Mouse (Mus musculus) heart, embryonic 14.5 days (tissue): ENCODE data around the gene Sulf2. TPM values are rescaled to one million over a fixed set of nuclear protein-coding genes. Genes with fewer than 3 reads are reported as not detected.

Experiments
- ATAC-seq: fragments of 200-750 bp; cut with Nextera tagmentation; 2 replicates; pipeline ENCODE4 v1.8.0; 2017; ENCODE audit warnings: low read depth, moderate TSS enrichment; ENCODE audit not compliant: insufficient number of reproducible peaks, insufficient read depth, low FRiP score
- H3K27ac ChIP-seq, 2 experiments: fragments of 200-500 bp in 1 of 2; fragments of 300-500 bp in 1 of 2; sonication (generic) in 1 of 2; replicated peaks in 1 of 2; 2 replicates each; pipeline ENCODE4 v1.5.1; 2012 to 2014; ENCODE audit warnings: low read depth in 2 of 2, low read length in 2 of 2, control low read depth in 1 of 2, mild to moderate bottlenecking in 1 of 2, mixed read lengths in 1 of 2; ENCODE audit not compliant: control insufficient read depth in 1 of 2, insufficient read depth in 1 of 2
- H3K27me3 ChIP-seq: fragments of 300-500 bp; sonication (generic); 2 replicates; pipeline ENCODE4 v1.6.1; 2014; ENCODE audit warnings: mild to moderate bottlenecking, low read length, control low read depth; ENCODE audit not compliant: control insufficient read depth, insufficient read depth
- H3K36me3 ChIP-seq: fragments of 300-500 bp; sonication (generic); 2 replicates; pipeline ENCODE4 v1.6.1; 2014; ENCODE audit warnings: mild to moderate bottlenecking, control low read depth, low read length, mixed read lengths; ENCODE audit not compliant: control insufficient read depth, insufficient read depth
- H3K4me1 ChIP-seq, 2 experiments: fragments of 200-500 bp in 1 of 2; fragments of 300-500 bp in 1 of 2; sonication (generic) in 1 of 2; 2 replicates each; pipeline ENCODE4 v1.6.1; 2012 to 2014; ENCODE audit warnings: low read length in 2 of 2, control low read depth in 1 of 2, mixed read lengths in 1 of 2; ENCODE audit not compliant: control insufficient read depth in 2 of 2, insufficient read depth in 2 of 2
- H3K4me2 ChIP-seq: fragments of 300-500 bp; sonication (generic); 2 replicates; pipeline ENCODE4 v1.6.1; 2014; ENCODE audit warnings: mild to moderate bottlenecking, low read length
- H3K4me3 ChIP-seq, 2 experiments: fragments of 200-500 bp in 1 of 2; fragments of 300-500 bp in 1 of 2; sonication (generic) in 1 of 2; 2 replicates each; pipeline ENCODE4 v1.5.1; 2012 to 2014; ENCODE audit warnings: low read length in 2 of 2, mild to moderate bottlenecking in 2 of 2, control low read depth in 1 of 2, low read depth in 1 of 2, moderate library complexity in 1 of 2; ENCODE audit not compliant: control insufficient read depth in 1 of 2, insufficient read depth in 1 of 2
- H3K9ac ChIP-seq: fragments of 300-500 bp; sonication (generic); 2 replicates; pipeline ENCODE4 v1.6.1; 2014; ENCODE audit warnings: mild to moderate bottlenecking, low read length
- H3K9me3 ChIP-seq: fragments of 300-500 bp; sonication (generic); 2 replicates; pipeline ENCODE4 v1.6.1; 2016; ENCODE audit warnings: low read length, control low read depth; ENCODE audit not compliant: control insufficient read depth
- WGBS: fragments of 180-500 bp; shearing (Covaris S2); extraction: QIAGEN DNeasy Blood & Tissue Kit; methylation state at CpG from one replicate; pipeline ENCODE4 v1.1.7; 2014; 5-methylcytosine and 5-hydroxymethylcytosine counted together
- polyA plus RNA-seq: library from polyadenylated mRNA; unstranded; fragments of >200 nt; fragmentation: Nextera tagmentation; extraction: Ambion mirVana; gene quantifications from 2 replicates; pipeline ENCODE4 v1.2.1, GENCODE M21; 2014

The Sulf2 gene
- polyA plus RNA-seq, 1 experiment from 2014 or later: 115 TPM

- peak overlapping the region; percentile 58 for H3K9ac ChIP-seq
- no peaks in the 10 kb centered on the region for H3K9me3 ChIP-seq
- 31% methylated on average over 13 of the region's 13 CpGs for WGBS
- H3K4me2 ChIP-seq: peak overlapping the region; percentile 38
- H3K27ac ChIP-seq: peak overlapping the region; percentile 44 to 74
- peaks cover 84 to 96% of the 10 kb centered on the region in 2 experiments for H3K4me1 ChIP-seq
- ATAC-seq: no peak
- no peak overlapping the region for H3K4me3 ChIP-seq
- H3K27me3 ChIP-seq: no peaks in the 10 kb centered on the region
- peaks cover 11% of the 10 kb centered on the region; the same call in 1 of the 2 replicates for H3K36me3 ChIP-seq
Measured at GRCm38 (mm10) chr2:166148672-166149332, 6.7 kb downstream of the Sulf2 start.

- peak overlapping the region in 1 of 2 experiments; percentile 53; a peak in 2 of 4 replicates for H3K27ac ChIP-seq
- H3K9me3 ChIP-seq: no peaks in the 10 kb centered on the region
- H3K4me3 ChIP-seq: no peak overlapping the region
- no peak for ATAC-seq
- H3K27me3 ChIP-seq: no peaks in the 10 kb centered on the region
- no peak overlapping the region for H3K4me2 ChIP-seq
- H3K9ac ChIP-seq: 0 out of 2 replicates have a peak overlapping the region, but pooled peaks have one; percentile 9
- WGBS: 72% methylated on average over 10 of the region's 10 CpGs
- H3K4me1 ChIP-seq: peaks cover 85 to 95% of the 10 kb centered on the region in 2 experiments
- peaks cover 11% of the 10 kb centered on the region; the same call in 1 of the 2 replicates for H3K36me3 ChIP-seq
Measured at GRCm38 (mm10) chr2:166147930-166148651, 7.4 kb downstream of the Sulf2 start.

- WGBS: 81% methylated on average over 7 of the region's 7 CpGs
- H3K4me2 ChIP-seq: no peak overlapping the region
- H3K36me3 ChIP-seq: peaks cover 14% of the 10 kb centered on the region; the same call in 1 of the 2 replicates
- no peaks in the 10 kb centered on the region for H3K9me3 ChIP-seq
- no peak overlapping the region for H3K4me3 ChIP-seq
- peak overlapping the region; percentile 43; the same call in 1 of the 2 replicates for H3K9ac ChIP-seq
- H3K27ac ChIP-seq: no peak overlapping the region
- H3K4me1 ChIP-seq: peaks cover 82 to 94% of the 10 kb centered on the region in 2 experiments
- no peak for ATAC-seq
- H3K27me3 ChIP-seq: no peaks in the 10 kb centered on the region
Measured at GRCm38 (mm10) chr2:166146446-166146845, 9.0 kb downstream of the Sulf2 start.

GRCm38 (mm10) chr2:166145031-166145430 lies 10.4 kb downstream of the Sulf2 start:
- Histone ChIP-seq H3K4me3 (no peak overlapping the region), H3K4me2 (no peak overlapping the region), H3K4me1 (peaks cover 83 to 97% of the 10 kb centered on the region in 2 experiments), H3K27me3 (no peaks in the 10 kb centered on the region), H3K9me3 (no peaks in the 10 kb centered on the region), H3K27ac (no peak overlapping the region), H3K9ac (no peak overlapping the region), H3K36me3 (peaks cover 8% of the 10 kb centered on the region; the same call in 1 of the 2 replicates)
- 74% methylated on average over 8 of the region's 8 CpGs for WGBS
- ATAC-seq: no peak

GRCm38 (mm10) chr2:166143871-166144270 lies 11.6 kb downstream of the Sulf2 start:
- Histone ChIP-seq H3K9ac (peak overlapping the region; percentile 28; the same call in 1 of the 2 replicates), H3K4me1 (peaks cover 75 to 92% of the 10 kb centered on the region in 2 experiments), H3K36me3 (peaks cover 16% of the 10 kb centered on the region), H3K27ac (peak overlapping the region in 1 of 2 experiments; percentile 39; a peak in 1 of 4 replicates), H3K9me3 (no peaks in the 10 kb centered on the region), H3K27me3 (no peaks in the 10 kb centered on the region), H3K4me3 (no peak overlapping the region), H3K4me2 (no peak overlapping the region)
- WGBS: 74% methylated on average over 5 of the region's 5 CpGs
- no peak for ATAC-seq

GRCm38 (mm10) chr2:166142561-166143112 lies 12.8 kb downstream of the Sulf2 start:
- Histone ChIP-seq H3K4me3 (no peak overlapping the region), H3K4me1 (peaks cover 68 to 88% of the 10 kb centered on the region in 2 experiments), H3K9me3 (no peaks in the 10 kb centered on the region), H3K36me3 (peaks cover 17% of the 10 kb centered on the region), H3K27me3 (no peaks in the 10 kb centered on the region), H3K27ac (peak overlapping the region; percentile 58 to 71), H3K4me2 (no peak overlapping the region), H3K9ac (peak overlapping the region; percentile 26; the same call in 1 of the 2 replicates)
- ATAC-seq: 0 out of 2 replicates have a peak, but pooled peaks have one; percentile 43
- 50% methylated on average over 19 of the region's 19 CpGs for WGBS

GRCm38 (mm10) chr2:166141910-166142309 lies 13.6 kb downstream of the Sulf2 start:
- no peak overlapping the region for H3K4me2 ChIP-seq
- H3K4me1 ChIP-seq: peaks cover 62 to 80% of the 10 kb centered on the region in 2 experiments
- H3K27me3 ChIP-seq: no peaks in the 10 kb centered on the region
- ATAC-seq: no peak
- peaks cover 17% of the 10 kb centered on the region for H3K36me3 ChIP-seq
- peak overlapping the region in 1 of 2 experiments; percentile 81; a peak in 2 of 4 replicates for H3K27ac ChIP-seq
- H3K9me3 ChIP-seq: no peaks in the 10 kb centered on the region
- WGBS: 48% methylated on average over 1 of the region's 1 CpGs
- H3K4me3 ChIP-seq: no peak overlapping the region
- H3K9ac ChIP-seq: peak overlapping the region; percentile 26
